Mouse (Mus musculus) liver, adult 10 weeks (tissue): ENCODE data around the gene Hnmt. TPM values are rescaled to one million over a fixed set of nuclear protein-coding genes. Genes with fewer than 3 reads are reported as not detected.

Source experiments
- polyA plus RNA-seq: library from polyadenylated mRNA; stranded (reverse); fragments of 350-450 nt; fragmentation: Illumina TruSeq; extraction: RNeasy Lipid Tissue Mini Kit (QIAGEN cat#74804); gene quantifications from one replicate; pipeline ENCODE4 v1.2.3, GENCODE M21; 2014; ENCODE audit warnings: low read depth, low replicate concordance

Gene Hnmt
- 104 TPM for polyA plus RNA-seq

GRCm38 (mm10) chr2:24049344-24049990 is at the start of gene Hnmt:
Gene Hnmt, minus strand, starts transcription at chr2:24049394.

GRCm38 (mm10) chr2:24096495-24096894 is 47.3 kb upstream of the Hnmt start, which contains the start of gene Tbpl2:
Gene Tbpl2, minus strand, starts transcription at chr2:24096595.

Other genes with a start within 250 kb of the Hnmt start
- not detected for gene Tbpl2, start 47.2 kb upstream of the Hnmt start, polyA plus RNA-seq
- not detected for gene Il1f8, start 103.8 kb upstream of the Hnmt start, polyA plus RNA-seq
- 0.48 TPM for gene Il1f9, start 137.1 kb upstream of the Hnmt start, polyA plus RNA-seq
- not detected for gene Il1f6, start 166.0 kb upstream of the Hnmt start, polyA plus RNA-seq
- gene Il1f5, start 227.6 kb upstream of the Hnmt start, polyA plus RNA-seq: not detected
- gene Il1f10, start 241.8 kb upstream of the Hnmt start, polyA plus RNA-seq: not detected